Mouse (Mus musculus) monocyte, adult 5-6 weeks (primary cell): ENCODE measurements at regions not wholly inside any gene's neighbourhood (a gene's known extent, or its start where the extent isn't known, plus 50 kb on each side); places are given as distances from the start of the nearest gene placed in this dataset.

Experiments used
- ATAC-seq: fragments of 153-309, 156-312 bp; replicated peaks from 2 replicates; pipeline ENCODE4 v1.8.0; 2017; ENCODE audit warnings: mild to moderate bottlenecking; ENCODE audit not compliant: low TSS enrichment, insufficient number of reproducible peaks, severe bottlenecking, poor library complexity, low FRiP score

DNA sequence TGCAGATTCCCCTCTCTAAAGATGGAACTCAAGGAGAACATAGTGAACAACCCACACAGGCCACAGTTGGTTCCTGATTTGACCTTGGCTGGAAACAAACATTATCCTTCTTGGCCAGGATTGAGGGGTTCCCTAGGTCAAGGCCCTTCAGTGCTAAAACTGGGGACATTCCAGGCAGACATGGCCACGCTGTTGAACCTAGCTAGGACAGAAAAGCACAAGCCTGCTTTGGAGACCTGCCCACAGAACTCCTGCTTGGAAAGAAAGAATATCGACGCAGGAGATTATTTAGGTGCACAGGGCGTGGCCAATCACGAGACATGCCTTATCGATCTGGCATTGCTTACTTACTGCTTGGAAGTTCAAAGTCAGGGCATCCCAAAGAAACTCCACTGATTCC lies 93.6 kb upstream of the Lrig1 start:
- ATAC-seq = no peak

DNA sequence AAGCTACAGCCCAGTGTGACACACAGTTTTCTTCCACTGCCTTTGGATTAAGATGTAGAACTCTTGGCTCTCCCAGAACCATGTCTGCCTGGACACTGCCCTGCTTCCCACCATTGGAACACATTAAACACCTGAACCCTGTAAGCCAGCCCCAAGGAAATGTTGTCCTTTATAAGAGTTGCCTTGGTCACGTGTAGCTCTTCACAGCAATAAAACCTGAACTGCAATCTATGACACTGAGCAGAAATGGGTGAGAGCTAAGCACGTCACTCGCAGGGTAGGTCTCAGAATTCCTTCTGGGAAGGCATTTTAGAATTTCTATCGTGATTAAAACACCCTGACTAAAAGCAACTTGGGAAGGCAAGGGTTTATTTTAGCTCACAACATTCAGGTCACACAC lies 92.4 kb upstream of the Lrig1 start:
- no peak for ATAC-seq

DNA sequence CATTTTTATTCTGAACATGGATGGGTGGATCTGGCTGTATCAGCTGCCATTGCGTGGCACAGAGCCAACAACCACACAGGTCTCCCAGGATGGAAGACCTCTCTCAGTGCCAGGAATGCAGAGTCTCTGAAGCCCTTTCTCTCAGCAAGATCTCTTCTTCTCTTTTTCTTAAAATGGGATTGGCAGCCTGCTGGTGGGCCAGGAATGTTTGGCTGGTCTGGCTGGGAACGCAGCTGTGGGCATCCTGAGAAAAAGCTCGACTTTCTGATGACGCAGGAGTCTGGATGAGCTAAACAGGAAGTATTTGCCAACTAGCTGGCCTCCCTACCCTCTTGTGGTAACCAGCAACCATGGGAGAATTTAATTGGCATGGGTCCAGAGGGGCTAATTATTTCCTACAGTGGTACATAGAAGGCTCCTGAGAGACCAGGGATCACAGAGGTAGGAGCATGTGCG lies 89.4 kb upstream of the Lrig1 start:
- ATAC-seq = no peak

DNA sequence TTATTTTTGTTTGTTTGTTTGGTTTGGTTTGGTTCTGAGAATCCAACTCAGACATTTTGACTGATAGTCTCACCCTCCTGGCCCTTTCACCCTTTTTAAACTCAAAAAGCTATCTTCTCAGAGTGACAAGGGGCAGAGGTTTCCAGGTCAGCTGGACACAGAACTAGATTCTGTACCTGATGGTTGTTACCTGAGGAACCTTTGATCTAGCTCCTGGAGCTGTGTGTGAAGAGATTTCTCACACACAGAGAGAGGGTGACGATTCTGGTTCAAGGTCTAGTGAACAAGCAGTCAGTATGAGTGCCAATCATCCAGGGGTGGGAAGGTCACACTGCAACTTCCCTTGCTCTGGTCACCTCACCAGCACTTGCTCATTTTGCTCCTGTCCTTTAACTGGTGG lies 83.5 kb upstream of the Lrig1 start:
- no peak for ATAC-seq

DNA sequence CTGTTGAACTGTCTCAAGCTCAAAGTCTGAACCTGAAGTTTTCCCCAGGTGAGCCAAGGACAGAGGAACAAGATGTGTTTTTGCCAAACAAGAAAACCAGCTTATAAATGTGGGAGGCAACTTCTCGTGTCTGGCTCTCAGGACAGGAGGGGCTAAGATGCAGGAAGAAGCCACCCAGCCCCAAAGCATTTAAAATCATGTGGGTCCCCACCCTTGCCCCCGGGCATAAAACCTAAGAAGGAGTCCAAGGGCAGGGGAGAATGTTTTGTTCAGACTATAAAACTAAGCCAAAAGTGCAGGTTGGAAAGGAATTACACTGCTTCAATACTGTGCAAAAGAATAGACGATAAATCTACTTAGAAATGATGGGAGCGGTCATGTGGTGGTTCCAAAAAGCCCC lies 80.7 kb upstream of the Lrig1 start:
- no peak for ATAC-seq

DNA sequence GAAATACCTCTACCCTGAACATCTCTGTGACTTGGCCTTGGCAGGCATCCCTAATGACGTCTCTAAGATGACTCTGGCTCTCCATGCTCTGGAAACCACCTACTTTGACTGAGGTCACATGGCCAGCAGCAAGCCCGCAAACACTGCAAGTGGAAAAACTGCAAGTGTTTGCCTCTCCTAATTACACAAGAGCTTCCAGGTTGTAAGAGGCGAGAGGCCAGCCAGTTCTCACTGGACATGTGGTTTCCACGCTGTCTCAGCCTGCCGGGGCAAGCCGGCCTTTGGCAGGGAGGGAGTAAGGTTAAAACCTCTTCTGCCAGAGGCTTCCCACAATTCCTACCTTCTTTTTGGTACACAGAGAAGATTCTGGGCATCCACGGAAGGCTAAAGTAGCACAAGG lies 79.9 kb upstream of the Lrig1 start:
- no peak for ATAC-seq

DNA sequence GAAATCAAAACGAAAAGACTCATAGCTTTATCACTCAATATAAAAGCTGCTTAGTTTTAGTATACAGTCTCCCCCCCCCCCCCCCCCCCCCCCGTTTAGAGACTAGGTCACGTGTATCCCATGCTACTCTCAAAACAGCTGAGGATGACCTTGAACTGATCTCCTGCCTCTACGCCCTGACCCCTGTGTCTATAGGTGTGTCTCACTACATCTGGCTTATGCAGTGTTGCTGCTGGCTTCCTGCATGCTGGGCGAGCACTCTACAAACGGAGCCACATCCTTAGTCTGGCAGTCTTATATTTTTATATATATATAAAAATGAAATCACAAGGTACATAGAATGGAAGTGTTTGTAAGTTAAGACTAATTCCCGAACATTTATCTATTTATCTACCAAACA lies 79.3 kb upstream of the Lrig1 start:
- ATAC-seq = no peak

DNA sequence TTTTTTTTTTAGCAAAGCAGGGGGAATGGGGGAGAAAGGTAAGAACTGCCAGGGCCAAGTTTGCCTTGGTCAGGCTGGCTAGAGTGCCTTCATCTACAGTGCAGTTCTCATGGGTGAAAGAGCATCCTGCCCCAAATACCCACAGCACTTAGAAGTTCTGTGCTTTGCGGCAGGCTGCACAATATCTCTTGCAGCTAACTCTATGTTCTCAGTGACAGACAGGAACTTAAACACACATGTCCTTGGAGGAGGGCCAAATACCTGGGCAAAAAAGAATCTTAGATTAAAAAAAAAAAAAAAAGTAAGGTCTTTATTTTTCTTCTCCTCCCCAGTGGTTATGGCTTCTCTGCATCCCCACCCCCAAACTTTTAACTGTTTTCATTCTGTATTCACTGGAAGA lies 78.8 kb upstream of the Lrig1 start:
- no peak for ATAC-seq

DNA sequence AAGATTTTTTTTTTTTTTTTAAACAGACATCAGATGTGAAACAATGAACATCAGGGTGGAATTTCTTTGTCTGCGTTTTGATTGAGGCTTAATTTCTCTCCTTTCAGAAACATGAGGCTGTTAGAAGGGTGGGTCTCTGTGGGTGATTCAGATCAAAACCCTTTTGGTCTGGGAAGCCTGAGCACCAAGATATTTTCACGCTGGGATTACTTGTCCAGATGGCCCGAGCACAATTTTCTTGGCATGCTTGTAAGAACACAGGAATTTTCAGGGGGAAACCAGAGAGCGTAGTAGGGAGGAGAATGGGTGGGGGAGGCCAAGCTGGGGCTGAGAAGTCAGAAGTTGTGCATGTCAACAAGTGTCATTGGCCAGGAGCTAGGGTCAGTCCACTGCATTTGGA lies 76.6 kb upstream of the Lrig1 start:
- no peak for ATAC-seq

DNA sequence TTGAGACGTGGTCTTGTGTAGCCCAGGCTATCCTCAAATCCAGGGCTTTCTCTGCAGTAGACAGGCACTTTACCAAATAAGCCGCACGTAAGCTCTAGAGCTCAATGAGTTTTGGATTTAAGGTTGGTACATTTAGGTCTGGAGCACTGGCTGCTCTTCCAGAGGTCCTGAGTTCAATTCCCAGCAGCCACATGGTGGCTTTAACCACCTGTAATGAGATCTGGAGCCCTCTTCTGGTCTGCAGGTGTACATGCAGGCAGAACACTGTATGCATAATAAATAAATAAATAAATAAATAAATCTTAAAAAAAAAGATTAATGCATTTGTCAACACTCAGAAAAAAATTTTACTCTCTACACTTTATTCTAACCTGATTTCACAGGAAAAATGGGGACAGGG lies 74.9 kb upstream of the Lrig1 start:
- no peak for ATAC-seq

DNA sequence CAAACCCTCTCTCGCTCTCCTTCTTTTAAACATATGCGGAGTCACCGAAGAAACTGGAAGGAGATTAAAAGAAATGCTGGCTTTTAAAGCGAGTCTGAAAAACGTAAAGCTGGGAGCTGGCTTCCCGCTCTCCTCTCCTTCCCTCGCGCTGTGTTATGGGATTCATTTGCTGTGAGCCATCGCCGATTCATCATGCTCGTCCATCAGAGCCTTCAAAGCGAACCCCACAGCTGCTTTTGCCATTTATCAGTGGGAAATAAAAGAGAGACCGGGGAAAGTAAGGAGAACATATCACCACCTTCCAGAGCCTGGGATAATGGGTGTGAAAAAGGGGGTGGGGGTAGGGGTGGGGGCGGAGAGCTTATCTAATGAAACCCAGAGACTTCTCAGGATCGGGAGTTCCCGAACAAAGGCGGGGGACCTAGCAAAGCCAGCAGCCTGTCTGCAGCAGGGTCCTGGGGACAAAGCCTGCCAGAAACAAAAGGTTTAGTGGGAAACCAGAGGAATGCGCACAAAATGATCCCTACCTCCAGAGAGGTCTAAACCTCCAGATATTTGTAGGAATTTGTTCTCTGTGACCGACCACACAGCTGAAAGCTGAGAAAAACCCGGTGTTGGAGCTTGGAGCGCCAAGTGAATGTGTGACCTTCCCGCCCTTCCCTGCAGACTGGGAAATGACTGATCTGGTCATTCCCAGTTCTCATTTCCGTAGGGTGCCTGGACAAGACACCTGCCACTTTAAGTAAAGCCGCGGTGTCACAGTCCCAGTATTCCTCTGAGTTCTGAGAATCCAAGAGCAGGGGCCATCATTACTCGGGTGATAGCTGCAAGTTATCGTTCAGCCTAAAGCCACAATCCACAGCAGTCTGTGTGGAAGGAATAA lies 73.9 kb upstream of the Lrig1 start:
- no peak for ATAC-seq

DNA sequence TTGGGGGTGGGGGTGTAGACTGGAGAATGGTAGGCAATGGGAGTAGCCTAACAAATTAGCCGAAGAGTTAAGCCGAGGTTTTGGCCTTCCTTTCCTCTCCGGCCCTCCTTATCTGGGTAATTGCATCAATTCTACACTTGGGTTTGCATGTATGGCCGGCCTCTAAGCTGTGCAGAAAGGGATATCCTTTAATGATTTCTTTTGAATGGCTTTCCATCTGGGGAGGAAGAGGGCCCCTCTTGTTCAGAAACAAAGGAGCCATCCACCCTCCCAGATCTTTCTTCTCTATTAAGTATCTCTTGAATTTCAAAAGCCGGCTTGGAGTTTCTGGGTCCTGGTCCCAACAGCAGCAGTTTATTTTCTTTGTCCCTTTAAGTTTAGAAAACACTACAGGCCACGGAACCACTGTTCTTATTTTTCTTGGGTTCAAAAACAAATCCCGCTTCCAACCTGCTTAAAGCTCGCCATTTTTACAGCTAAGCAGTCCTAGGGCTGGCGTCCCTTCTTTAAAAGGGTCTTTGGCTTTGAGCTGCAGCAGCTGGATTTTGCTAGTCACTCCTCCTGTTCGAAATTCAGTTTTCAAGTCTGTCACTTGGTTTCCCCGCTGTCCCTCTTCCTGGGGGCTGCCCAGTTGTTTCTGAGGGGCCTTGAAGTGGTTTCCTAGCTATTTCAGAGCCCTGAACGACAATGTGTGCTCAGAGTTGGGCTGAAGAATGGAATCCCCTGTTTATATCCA lies 73.1 kb upstream of the Lrig1 start:
- ATAC-seq = no peak

DNA sequence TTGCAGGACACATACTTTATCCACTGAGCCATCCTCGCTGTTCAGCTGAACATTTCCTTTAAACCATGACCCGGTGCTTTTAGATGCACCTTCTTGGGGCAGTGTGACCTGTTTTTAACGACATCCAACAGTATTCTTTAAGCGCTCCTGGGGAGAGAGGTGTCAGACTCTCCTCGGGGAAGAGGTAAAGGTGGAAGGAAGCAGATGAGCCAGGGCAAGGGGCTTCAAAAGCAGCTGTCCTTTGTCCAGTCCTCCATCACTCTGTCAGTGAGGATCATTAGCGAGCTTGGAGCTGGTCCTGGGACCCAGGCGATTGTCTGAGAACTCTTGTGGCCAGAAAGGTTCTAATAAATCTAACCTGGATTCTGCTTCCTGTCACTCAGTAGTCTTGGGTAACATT lies 72.4 kb upstream of the Lrig1 start:
- no peak for ATAC-seq

DNA sequence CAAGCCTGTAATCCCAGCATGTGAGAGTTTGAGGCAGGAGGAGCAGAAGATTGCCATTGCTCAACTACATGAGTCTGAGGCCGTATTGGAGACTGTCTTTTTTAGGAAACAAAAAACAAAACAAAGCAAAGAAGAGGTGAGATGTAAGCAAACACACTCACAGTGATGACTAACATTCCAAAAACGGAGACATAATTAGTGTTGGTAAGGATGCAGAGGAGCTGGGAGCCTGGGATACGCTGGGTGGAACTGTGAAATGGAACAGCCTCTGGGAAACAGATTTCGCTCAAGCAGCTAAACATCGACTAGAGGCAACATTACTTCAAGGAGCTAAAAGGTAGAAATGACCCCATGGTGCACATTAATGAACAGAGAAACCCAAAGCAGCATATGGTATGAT lies 68.3 kb upstream of the Lrig1 start:
- no peak for ATAC-seq

DNA sequence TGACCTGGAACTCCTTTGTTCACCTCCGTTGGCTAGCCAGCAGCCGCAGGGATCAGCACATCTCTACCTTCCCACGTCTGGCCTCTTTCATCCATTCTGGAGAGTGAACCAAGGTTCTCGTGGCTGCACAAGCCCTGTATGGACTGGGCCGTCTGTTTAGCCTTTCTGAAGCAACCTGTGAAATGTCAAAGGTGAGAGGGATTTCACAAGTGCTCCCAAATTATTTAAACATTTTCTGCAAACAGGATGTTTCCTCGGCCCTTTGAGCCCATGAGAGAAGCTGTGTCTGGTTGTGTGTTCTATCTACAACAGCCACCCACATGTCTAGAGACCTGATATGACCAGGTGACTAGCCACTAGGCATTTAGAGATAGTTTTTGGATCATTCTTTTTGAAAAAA lies 65.8 kb upstream of the Lrig1 start:
- no peak for ATAC-seq

DNA sequence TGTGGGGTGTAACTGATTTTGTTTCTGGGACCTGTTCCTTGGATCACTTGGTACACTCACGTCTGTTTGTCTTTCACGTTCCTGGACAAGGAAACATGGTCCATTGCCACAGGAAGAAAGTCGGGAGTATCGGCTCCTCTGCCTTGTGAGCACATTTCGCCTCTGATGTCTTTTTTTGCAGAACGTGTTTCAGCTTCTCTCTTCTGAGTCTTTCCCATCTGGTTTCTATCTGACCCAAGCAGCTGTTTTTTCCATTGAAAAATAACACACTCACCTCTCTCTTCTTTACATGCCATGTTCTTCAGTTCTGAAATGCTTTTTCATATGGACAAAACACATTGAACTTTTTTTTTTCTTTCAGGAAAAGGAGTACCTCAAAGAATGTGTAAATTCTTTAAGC lies 61.4 kb upstream of the Lrig1 start:
- ATAC-seq = no peak

DNA sequence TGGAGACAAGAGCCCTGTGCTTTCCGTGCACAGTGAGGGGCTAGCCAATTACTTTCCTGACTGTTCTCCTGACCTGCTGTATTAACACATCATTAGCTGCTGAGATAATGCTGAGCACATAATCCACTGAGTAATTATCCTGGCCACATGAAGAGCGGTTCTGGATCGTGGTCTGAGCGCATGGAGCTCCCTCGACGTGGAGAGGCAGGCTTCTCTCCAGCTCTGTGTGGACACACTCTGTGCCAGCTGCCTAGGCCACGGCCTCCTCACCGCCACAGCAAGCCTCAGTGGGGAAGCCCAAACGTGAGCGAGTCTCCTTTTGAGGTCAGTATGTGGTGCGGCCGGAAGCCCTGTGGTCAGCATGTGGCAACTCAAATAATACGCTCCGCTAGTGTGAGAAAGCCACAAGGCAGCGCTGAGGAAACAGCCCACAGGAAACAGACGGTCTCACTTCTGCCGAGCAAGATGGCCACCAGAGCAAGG lies 60.7 kb upstream of the Lrig1 start:
- ATAC-seq = peak; percentile 79

DNA sequence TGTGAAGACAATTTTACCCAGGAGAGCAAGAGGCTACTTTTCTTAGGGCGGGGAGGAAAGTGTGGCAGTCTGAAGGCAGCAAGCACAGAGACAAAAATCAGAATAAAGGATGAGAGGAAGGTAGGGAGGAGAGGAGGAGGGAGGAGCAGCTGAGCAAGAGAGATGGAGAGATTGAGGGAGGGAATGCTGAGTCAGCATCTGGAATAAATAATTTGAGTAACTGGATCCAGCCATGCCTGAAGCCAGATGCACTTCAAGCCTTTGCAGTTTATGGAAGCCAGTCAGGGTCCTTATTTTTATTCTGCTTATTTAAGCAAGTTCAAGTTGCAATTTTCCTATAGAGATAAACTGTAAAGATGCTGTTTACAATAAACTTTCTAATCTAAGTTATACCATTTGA lies 59.7 kb upstream of the Lrig1 start:
- no peak for ATAC-seq

DNA sequence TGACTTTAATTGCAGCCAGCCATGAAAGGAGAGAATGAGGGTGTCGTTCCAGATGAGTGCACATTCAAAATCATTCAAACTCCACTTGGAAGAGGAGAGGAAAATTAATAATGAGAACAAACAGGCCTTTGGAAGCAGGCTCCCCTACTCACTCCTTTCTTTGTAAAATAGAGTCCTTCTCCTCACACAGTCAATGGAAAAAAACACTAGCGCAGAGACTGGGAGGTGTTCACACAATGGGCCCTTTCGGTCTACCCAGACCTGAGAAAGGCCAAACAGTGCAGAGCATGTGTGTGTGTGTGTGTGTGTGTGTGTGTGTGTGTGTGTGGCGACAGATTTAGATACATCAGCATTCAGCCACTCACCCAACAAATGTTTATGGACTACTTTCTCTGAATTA lies 56.0 kb upstream of the Lrig1 start:
- ATAC-seq = no peak

DNA sequence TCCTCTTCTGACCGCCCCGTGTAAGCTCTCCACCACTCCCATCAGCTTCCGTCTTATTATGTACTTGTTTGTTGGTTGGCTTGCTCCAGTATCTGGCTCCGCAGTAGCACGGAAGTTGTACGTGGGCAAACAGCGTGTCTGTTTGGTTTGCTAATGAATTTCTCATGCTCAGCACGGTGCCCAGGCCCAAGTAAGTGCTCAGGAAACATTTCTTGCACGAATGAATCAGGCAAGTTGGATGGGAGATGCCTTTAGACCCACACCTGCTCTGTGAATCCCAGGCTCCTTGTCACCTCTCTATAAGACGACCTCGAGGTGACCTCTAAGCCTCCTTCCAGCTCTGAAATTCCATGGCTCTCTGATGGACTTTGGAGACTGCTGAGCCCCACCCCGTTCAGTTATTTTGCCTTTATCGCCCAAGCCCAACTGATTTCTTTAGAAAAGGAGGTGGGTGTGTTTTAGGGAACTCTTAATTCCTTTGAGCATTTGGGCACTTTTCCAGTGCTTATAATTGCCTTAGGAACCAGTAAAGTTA lies 55.4 kb upstream of the Lrig1 start:
- no peak for ATAC-seq
